Mouse (Mus musculus) myocyte (in vitro differentiated cells): ENCODE data around the gene Scn3b.

ENCODE experiments used
- MAX ChIP-seq: IDR thresholded peaks from one replicate; pipeline ENCODE4 v1.6.1; 2011; ENCODE audit warnings: low read depth, mild to moderate bottlenecking, control low read depth
- MYOD1 ChIP-seq, 3 experiments: IDR thresholded peaks; one replicate each; pipeline ENCODE4 v1.6.1; 2011; ENCODE audit warnings: control low read depth in 2 of 3, low read depth in 2 of 3, mild to moderate bottlenecking in 2 of 3, moderate library complexity in 1 of 3; ENCODE audit not compliant: insufficient read length in 2 of 3, control insufficient read depth in 1 of 3
- POLR2A ChIP-seq: IDR thresholded peaks from one replicate; pipeline ENCODE4 v1.6.1; 2011; ENCODE audit warnings: low read depth, mild to moderate bottlenecking, control low read depth, moderate library complexity; ENCODE audit not compliant: insufficient read length
- POLR2AphosphoS2 ChIP-seq: IDR thresholded peaks from one replicate; pipeline ENCODE4 v1.6.1; 2011; ENCODE audit warnings: low read depth, control low read depth; ENCODE audit not compliant: insufficient read length
- USF1 ChIP-seq: IDR thresholded peaks from one replicate; pipeline ENCODE4 v1.6.1; 2011; ENCODE audit warnings: low read depth, mild to moderate bottlenecking, control low read depth, moderate library complexity

DNA sequence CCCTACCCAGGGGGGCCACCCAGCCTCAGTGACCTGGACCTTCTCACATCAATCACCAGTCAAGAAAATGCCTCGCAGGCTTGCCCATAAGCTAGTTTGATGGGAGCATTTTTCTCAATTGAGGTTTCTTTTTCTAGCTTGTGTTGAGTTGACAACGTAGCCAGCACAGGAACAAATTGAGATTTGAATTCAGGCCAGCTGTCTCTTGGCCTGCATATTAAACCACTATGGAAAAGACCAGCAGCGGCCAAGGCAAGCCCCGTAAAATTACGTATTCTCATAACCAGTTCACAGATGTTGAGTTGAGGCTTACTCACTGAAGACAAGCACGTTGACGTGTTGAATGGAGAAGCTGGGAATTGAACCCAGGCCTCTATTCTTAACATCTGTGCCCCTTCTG, 14.0 kb downstream of the Scn3b start:
- TF ChIP-seq POLR2A, result no peak
- TF ChIP-seq MYOD1 (IDR thresholded peaks at IDR 0.05; ENCODE audit: control insufficient read depth in 1 of 3, insufficient read length in 2 of 3, low read depth in 2 of 3), result no peak
- TF ChIP-seq MAX, result no peak
- TF ChIP-seq POLR2AphosphoS2, result no peak
- TF ChIP-seq USF1, result no peak
